Mouse (Mus musculus): ENCODE measurements around the gene Tada3.

DNA sequence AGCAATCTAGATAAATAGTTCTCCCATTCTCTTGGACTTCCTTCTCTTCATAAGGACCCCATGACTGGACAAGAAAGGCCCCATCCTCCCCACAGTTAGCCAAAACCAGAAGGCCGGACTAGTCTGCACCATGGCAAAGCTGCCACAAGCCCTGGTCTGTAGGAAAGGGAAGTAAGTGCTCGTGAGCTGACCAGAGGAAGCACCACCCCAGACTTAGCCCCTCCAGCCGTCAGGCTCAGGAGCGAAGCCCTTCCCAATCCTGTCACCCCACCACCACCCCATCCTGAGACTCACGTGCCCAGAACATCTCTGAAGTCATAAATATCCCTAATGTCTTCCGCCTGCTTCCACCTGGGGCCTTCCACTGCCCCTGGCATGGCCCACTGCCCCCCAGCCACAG is 36.1 kb downstream of the Tada3 start:
- TF ChIP-seq POLR2A (IDR thresholded peaks at IDR 0.05; ENCODE audit: insufficient read depth, low read depth, low read length) (no peak), CTCF (IDR thresholded peaks at IDR 0.05; ENCODE audit: insufficient read depth, low read depth, low read length) (no peak)

All from olfactory bulb, adult 2 months (tissue).